Mouse (Mus musculus) stomach, postnatal 0 days (tissue): ENCODE results near the gene Efcab6.

Experiments
- CTCF ChIP-seq: IDR thresholded peaks from 2 replicates; pipeline ENCODE4 v1.5.1; 2016; ENCODE audit warnings: antibody characterized with exemption, low read depth, mild to moderate bottlenecking, moderate library complexity
- EP300 ChIP-seq: optimal IDR thresholded peaks from 2 replicates; pipeline ENCODE3; 2016; ENCODE audit warnings: antibody characterized with exemption

- no peak for TF ChIP-seq CTCF
- TF ChIP-seq EP300, result no peak
Observed at GRCm38 (mm10) chr15:83828011-83828410, 237.2 kb downstream of the Efcab6 start.
